Mouse (Mus musculus) lung, adult 2 months (tissue): ENCODE results near the gene Prdx6. TPM values are rescaled to one million over a fixed set of nuclear protein-coding genes. Genes with fewer than 3 reads are reported as not detected.

Source experiments
- DNase-seq: peaks from one replicate; pipeline ENCODE4 v3.0.0; 2022
- H3K4me1 ChIP-seq: fragments of 200-500 bp; 2 replicates; pipeline ENCODE4 v1.6.1; 2011; ENCODE audit warnings: low read length; ENCODE audit not compliant: control insufficient read depth, insufficient read depth
- H3K4me3 ChIP-seq: fragments of 200-500 bp; replicated peaks from 2 replicates; pipeline ENCODE3; 2011; ENCODE audit warnings: low read depth, mild to moderate bottlenecking, control low read depth, low read length; ENCODE audit errors: extremely low read depth
- CTCF ChIP-seq: fragments of 200-500 bp; IDR thresholded peaks from 2 replicates; pipeline ENCODE4 v1.5.1; 2011; ENCODE audit warnings: mild to moderate bottlenecking, low read length, control low read depth; ENCODE audit not compliant: insufficient read depth
- POLR2A ChIP-seq: fragments of 200-500 bp; IDR thresholded peaks from 2 replicates; pipeline ENCODE4 v1.6.1; 2011; ENCODE audit warnings: low read depth, mild to moderate bottlenecking, control low read depth, low read length, borderline replicate concordance; ENCODE audit errors: extremely low read depth
- WGBS: fragments of 180-500 bp; shearing (Covaris S2); methylation state at CpG from one replicate; pipeline ENCODE4 v1.1.7; 2018; 5-methylcytosine and 5-hydroxymethylcytosine counted together
- polyA plus RNA-seq: library from polyadenylated mRNA; depleted of rRNA; stranded (reverse); fragments of >200 nt; gene quantifications from 2 replicates; pipeline ENCODE4 v1.2.3, GENCODE M21; 2012

The Prdx6 gene
- polyA plus RNA-seq, 1 experiment: 466 TPM

- no peak for TF ChIP-seq POLR2A
- TF ChIP-seq CTCF: no peak
- no peak for DNase-seq
- 69% methylated on average over 3 of the region's 3 CpGs for WGBS
- Histone ChIP-seq H3K4me3 (no peak overlapping the region), H3K4me1 (peaks cover 17% of the 10 kb centered on the region)
Observed at GRCm38 (mm10) chr1:161252901-161253300, 1.9 kb upstream of the Prdx6 start.

GRCm38 (mm10) chr1:161252365-161252764, 1.3 kb upstream of the Prdx6 start:
- WGBS: 78% methylated on average over 9 of the region's 9 CpGs
- TF ChIP-seq POLR2A (no peak), CTCF (no peak)
- no peak for DNase-seq

GRCm38 (mm10) chr1:161251417-161252265, 622 bp upstream of the Prdx6 start:
- TF ChIP-seq POLR2A: no peak
- TF ChIP-seq CTCF: no peak
- Histone ChIP-seq H3K4me1 (peaks cover 19% of the 10 kb centered on the region), H3K4me3 (peak overlapping the region; percentile 10)
- 49% methylated on average over 9 of the region's 9 CpGs for WGBS
- DNase-seq: no peak

More at GRCm38 (mm10) chr1:161252365-161252764, 1.3 kb upstream of the Prdx6 start:
- Histone ChIP-seq H3K4me1 (peaks cover 17% of the 10 kb centered on the region), H3K4me3 (no peak overlapping the region)

- peak; percentile 72; the same call in 1 of the 2 replicates for TF ChIP-seq POLR2A
- TF ChIP-seq CTCF: no peak
- DNase-seq: peak; percentile 60
- WGBS: 3% methylated on average over 15 of the region's 15 CpGs
- H3K4me1 ChIP-seq: peaks cover 19% of the 10 kb centered on the region
- H3K4me3 ChIP-seq: peak overlapping the region; percentile 88
Observed at GRCm38 (mm10) chr1:161250031-161250603, 902 bp downstream of the Prdx6 start.

GRCm38 (mm10) chr1:161249442-161249841, 1.6 kb downstream of the Prdx6 start:
- DNase-seq: no peak
- WGBS: 11% methylated on average over 6 of the region's 6 CpGs
- peaks cover 19% of the 10 kb centered on the region for H3K4me1 ChIP-seq
- peak overlapping the region; percentile 88 for H3K4me3 ChIP-seq
- TF ChIP-seq CTCF (no peak), POLR2A (peak; percentile 19; the same call in 1 of the 2 replicates)

GRCm38 (mm10) chr1:161248685-161249084, 2.3 kb downstream of the Prdx6 start:
- TF ChIP-seq POLR2A (no peak), CTCF (no peak)
- Histone ChIP-seq H3K4me3 (peak overlapping the region; percentile 88), H3K4me1 (peaks cover 19% of the 10 kb centered on the region)
- no peak for DNase-seq
- 27% methylated on average over 7 of the region's 7 CpGs for WGBS

GRCm38 (mm10) chr1:161247643-161248580, 3.1 kb downstream of the Prdx6 start:
- Histone ChIP-seq H3K4me3 (peak overlapping the region; percentile 51), H3K4me1 (peaks cover 19% of the 10 kb centered on the region)
- no peak for DNase-seq
- no peak; the same call in 1 of the 2 replicates for TF ChIP-seq POLR2A
- TF ChIP-seq CTCF: no peak
- WGBS: 65% methylated on average over 11 of the region's 11 CpGs

GRCm38 (mm10) chr1:161247176-161247575, 3.8 kb downstream of the Prdx6 start:
- WGBS: 59% methylated on average over 3 of the region's 3 CpGs
- Histone ChIP-seq H3K4me1 (peaks cover 18% of the 10 kb centered on the region), H3K4me3 (no peak overlapping the region)
- TF ChIP-seq POLR2A (no peak), CTCF (no peak)
- no peak for DNase-seq

GRCm38 (mm10) chr1:161237750-161238149, 13.3 kb downstream of the Prdx6 start:
- TF ChIP-seq POLR2A (no peak), CTCF (no peak)
- Histone ChIP-seq H3K4me3 (no peak overlapping the region), H3K4me1 (no peaks in the 10 kb centered on the region)
- WGBS: 99% methylated on average over 4 of the region's 4 CpGs
- no peak for DNase-seq
